Mouse (Mus musculus): Measurements from ENCODE around the gene Rft1.

DNA sequence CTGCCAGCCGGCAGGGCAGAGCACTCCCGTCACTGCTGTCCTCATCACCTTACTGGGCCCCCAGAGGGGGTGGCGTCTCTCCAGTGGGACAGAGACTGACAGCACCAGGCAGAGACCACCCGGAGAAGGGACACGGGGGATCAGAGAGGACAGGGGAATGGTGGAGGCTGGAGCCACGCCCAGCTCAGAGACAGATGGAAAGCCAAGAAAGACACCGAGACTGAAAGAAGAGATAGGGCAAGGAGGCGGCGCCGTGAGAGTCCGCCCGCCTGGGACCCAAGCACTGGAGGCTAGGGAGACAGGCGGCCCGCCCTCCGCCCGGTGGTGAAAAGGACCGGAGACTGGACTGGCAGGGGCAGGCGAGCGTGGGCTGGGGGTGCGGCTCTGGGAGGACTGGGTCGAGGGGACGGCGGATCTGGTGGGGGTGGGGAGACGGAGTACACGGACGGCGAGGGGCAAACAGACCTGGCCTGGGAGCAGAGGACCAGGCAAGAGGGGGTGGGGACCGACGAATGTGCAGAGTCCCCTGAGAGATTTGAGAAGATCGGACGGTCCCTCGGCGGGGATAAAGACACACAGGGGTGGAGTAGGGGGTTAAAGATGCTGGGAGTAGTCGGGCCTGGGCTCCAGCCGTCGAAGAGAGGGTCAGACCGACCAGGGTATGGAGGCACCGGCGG is 28.9 kb upstream of the Rft1 start:
- TF ChIP-seq CTCF (IDR thresholded peaks at IDR 0.05; ENCODE audit: low read depth, low read length) = no peak
- TF ChIP-seq POLR2A (IDR thresholded peaks at IDR 0.05; ENCODE audit: borderline replicate concordance, low read depth, low read length) = no peak
